31 mouse cellular contexts compared by ENCODE assay signal in genomic region chr5:87311392-87311791, GRCm38 (mm10). TPM values are rescaled to one million over a fixed set of nuclear protein-coding genes. Genes with fewer than 3 reads are reported as not detected.
DNase-seq lines count a peak whose midpoint lies in the region; ATAC-seq and TF ChIP-seq lines count a peak whose summit lies in the region.
"Had no signal": no experiment of that assay in that cellular context is flagged by ENCODE, and none has a peak within 500 bp of the region (broad histone marks: within the 10 kb centered on the region; RNA-seq: fewer than 3 reads in every experiment).

No protein-coding gene starts in this region.

- H3K36me3 ChIP-seq in kidney, adult 2 months (ENCODE audit: control insufficient read depth, insufficient read depth, low read length), result no peaks in the 10 kb centered on the region
- H3K36me3 ChIP-seq in kidney, embryonic 16.5 days (ENCODE audit: insufficient read depth, low read length), result no peaks in the 10 kb centered on the region
- H3K36me3 ChIP-seq in forebrain, embryonic 12.5 days (replicated peaks), result no peaks in the 10 kb centered on the region
- H3K36me3 ChIP-seq: heart, embryonic 10.5 days; midbrain, embryonic 15.5 days had no signal

- H3K4me1 ChIP-seq in kidney, adult 2 months (ENCODE audit: control insufficient read depth, insufficient read depth, low read length), result no peaks in the 10 kb centered on the region
- H3K4me1 ChIP-seq in kidney, embryonic 16.5 days (ENCODE audit: insufficient read depth, low read length), result no peaks in the 10 kb centered on the region
- no peaks in the 10 kb centered on the region for H3K4me1 ChIP-seq in forebrain, embryonic 12.5 days
- H3K4me1 ChIP-seq: heart, embryonic 10.5 days; midbrain, embryonic 15.5 days had no signal

- no peak for TF ChIP-seq POLR2A in kidney, adult 2 months (IDR thresholded peaks at IDR 0.05; ENCODE audit: low read depth, low read length)

- H3K27me3 ChIP-seq in kidney, adult 2 months (replicated peaks; ENCODE audit: control insufficient read depth, insufficient read depth, low read length), result no peaks in the 10 kb centered on the region
- H3K27me3 ChIP-seq in kidney, embryonic 16.5 days (ENCODE audit: insufficient read depth, low read length), result no peaks in the 10 kb centered on the region
- no peaks in the 10 kb centered on the region for H3K27me3 ChIP-seq in Patski
- no peaks in the 10 kb centered on the region for H3K27me3 ChIP-seq in forebrain, embryonic 12.5 days
- H3K27me3 ChIP-seq: midbrain, embryonic 15.5 days had no signal

- no peak overlapping the region for H3K9ac ChIP-seq in kidney, embryonic 16.5 days (replicated peaks; ENCODE audit: low read length)
- no peak overlapping the region for H3K9ac ChIP-seq in forebrain, embryonic 12.5 days
- H3K9ac ChIP-seq: hindbrain, embryonic 14.5 days; liver, embryonic 14.5 days; midbrain, embryonic 15.5 days had no signal

- H3K4me3 ChIP-seq in kidney, adult 2 months (ENCODE audit: insufficient read depth, low read depth, low read length), result no peak overlapping the region
- H3K4me3 ChIP-seq in kidney, embryonic 16.5 days (ENCODE audit: low read length), result no peak overlapping the region
- H3K4me3 ChIP-seq in forebrain, embryonic 12.5 days (replicated peaks), result no peak overlapping the region
- H3K4me3 ChIP-seq: heart, embryonic 10.5 days; midbrain, embryonic 15.5 days had no signal

- peak; percentile 14 for DNase-seq in kidney, adult 2 months
- DNase-seq in 416B (ENCODE audit: low read depth) (peak; percentile 9), A20 (ENCODE audit: low read depth, low spot score) (peak; percentile 14), Patski (ENCODE audit: low read depth, low spot score) (no peak)
- no peak for DNase-seq in spleen, postnatal 14 days (ENCODE audit: low spot score in 2 of 2)
- DNase-seq in urinary bladder, postnatal 36 days (ENCODE audit: low spot score in 2 of 2), result no peak
- DNase-seq: adrenal gland, postnatal 25 days; cerebellum, adult 2 months; cerebellum, postnatal 14 days; gastrocnemius, postnatal 14 days; heart, adult 11 months; heart, postnatal 36 days; kidney, adult 18-20 months; kidney, postnatal 10 days; left cerebral cortex, postnatal 4 days; lung, adult 2 months; lung, postnatal 14 days; right cerebral cortex, postnatal 25 days had no signal

- CTCF ChIA-PET in Patski (lab: Charles Lee), result no interaction called here

- no peak overlapping the region for H3K4me2 ChIP-seq in kidney, embryonic 16.5 days (replicated peaks; ENCODE audit: low read depth, low read length)
- no peak overlapping the region for H3K4me2 ChIP-seq in forebrain, embryonic 12.5 days
- H3K4me2 ChIP-seq: hindbrain, embryonic 14.5 days; midbrain, embryonic 15.5 days had no signal

- H3K9me3 ChIP-seq in kidney, embryonic 16.5 days (ENCODE audit: low read length), result peaks cover 9% of the 10 kb centered on the region
- H3K9me3 ChIP-seq in forebrain, embryonic 12.5 days, result peaks cover 6% of the 10 kb centered on the region; the same call in 1 of the 2 replicates
- H3K9me3 ChIP-seq: heart, embryonic 10.5 days; midbrain, embryonic 15.5 days had no signal

- in situ Hi-C loops in Patski (cut with MboI; ENCODE audit: low pct_unique_long_range_greater_than_20kb), result no loop called here

- no peak overlapping the region for H3K27ac ChIP-seq in kidney, adult 2 months (ENCODE audit: insufficient read depth, low read depth, low read length)
- no peak overlapping the region for H3K27ac ChIP-seq in kidney, embryonic 16.5 days (ENCODE audit: low read length)
- no peak overlapping the region for H3K27ac ChIP-seq in forebrain, embryonic 12.5 days
- H3K27ac ChIP-seq: heart, embryonic 10.5 days; hindbrain, embryonic 14.5 days; liver, embryonic 14.5 days; midbrain, embryonic 15.5 days had no signal

- no peak for ATAC-seq in kidney, embryonic 16.5 days (ENCODE audit: low FRiP score, low TSS enrichment)
- no peak for ATAC-seq in Patski
- ATAC-seq in forebrain, embryonic 12.5 days (ENCODE audit: low FRiP score), result no peak
- ATAC-seq: forebrain, embryonic 14.5 days; midbrain, embryonic 15.5 days had no signal

- POLR2A ChIA-PET in Patski (lab: Charles Lee), result no interaction called here

- TF ChIP-seq CTCF in kidney, adult 2 months (conservative IDR thresholded peaks at IDR 0.05; ENCODE audit: insufficient read depth, insufficient read length, low read depth, low read length), result peak; percentile 57
- peak; percentile 10 for TF ChIP-seq CTCF in Patski (IDR thresholded peaks at IDR 0.05)

- WGBS in kidney, adult 2 months, result 94% methylated on average over 12 of the region's 12 CpGs
- WGBS in kidney, embryonic 16.5 days, result 93% methylated on average over 12 of the region's 12 CpGs
- WGBS in forebrain, embryonic 12.5 days, result 94% methylated on average over 12 of the region's 12 CpGs

RNA-seq across cellular contexts. Expression of gene Ugt2a3, which starts 25.6 kb away (rescaled TPM):
- 0.28 and 0.33 TPM in 2 replicates for polyA plus RNA-seq in kidney, adult 2 months (2012; rRNA removed)
- 0.12 and 0.15 TPM in 2 replicates for polyA plus RNA-seq in kidney, embryonic 16.5 days (2015; fragmentation: Nextera tagmentation; extraction: Ambion mirVana)
- polyA plus RNA-seq in Patski (2021), result 0.08 TPM
- polyA plus RNA-seq in forebrain, embryonic 12.5 days (2016; fragmentation: Nextera tagmentation; extraction: Ambion mirVana), result not detected in 2 replicates
- polyA plus RNA-seq: cerebellum, adult 2 months; cortical plate, adult 2 months; embryonic facial prominence, embryonic 11.5 days; forebrain, embryonic 14.5 days; heart, embryonic 10.5 days; heart, embryonic 16.5 days; hindbrain, embryonic 14.5 days; limb, embryonic 14.5 days; liver, embryonic 14.5 days; lung, adult 2 months; midbrain, embryonic 15.5 days; neural tube, embryonic 11.5 days; thymus, postnatal 0 days had no signal

RNA-seq across cellular contexts. Expression of gene Ugt2b37, which starts 56.8 kb away (rescaled TPM):
- 0.57 and 0.99 TPM in 2 replicates for polyA plus RNA-seq in kidney, adult 2 months (2012; rRNA removed)
- polyA plus RNA-seq in kidney, embryonic 16.5 days (2015; fragmentation: Nextera tagmentation; extraction: Ambion mirVana), result 41.5 and 44.2 TPM in 2 replicates
- polyA plus RNA-seq in Patski (2021), result 4.2 TPM
- polyA plus RNA-seq in forebrain, embryonic 12.5 days (2016; fragmentation: Nextera tagmentation; extraction: Ambion mirVana), result not detected in 2 replicates
- polyA plus RNA-seq: cerebellum, adult 2 months; cortical plate, adult 2 months; embryonic facial prominence, embryonic 11.5 days; forebrain, embryonic 14.5 days; heart, embryonic 10.5 days; heart, embryonic 16.5 days; hindbrain, embryonic 14.5 days; limb, embryonic 14.5 days; liver, embryonic 14.5 days; lung, adult 2 months; midbrain, embryonic 15.5 days; neural tube, embryonic 11.5 days; thymus, postnatal 0 days had no signal

Comparison
In these comparisons a context has a peak if more than half of its experiments do, and no peak if none do; other contexts are left out.
1. DNase-seq: peak in kidney, adult 2 months (single experiment), 416B (single experiment) and A20 (single experiment); none in Patski (single experiment), spleen, postnatal 14 days (0 of 2) and urinary bladder, postnatal 36 days (0 of 2).